Mouse (Mus musculus) liver, adult 2 months (tissue): ENCODE measurements at regions not wholly inside any gene's neighbourhood (a gene's known extent, or its start where the extent isn't known, plus 50 kb on each side); places are given as distances from the start of the nearest gene placed in this dataset.

Experiments used
- CTCF ChIP-seq: fragments of 200-500 bp; IDR thresholded peaks from 2 replicates; pipeline ENCODE4 v1.5.1; 2011; ENCODE audit warnings: low read depth, low read length, control low read depth
- POLR2A ChIP-seq: fragments of 200-500 bp; IDR thresholded peaks from 2 replicates; pipeline ENCODE4 v1.6.1; 2011; ENCODE audit warnings: low read length, control low read depth; ENCODE audit not compliant: insufficient read depth; ENCODE audit errors: extremely low read depth

DNA sequence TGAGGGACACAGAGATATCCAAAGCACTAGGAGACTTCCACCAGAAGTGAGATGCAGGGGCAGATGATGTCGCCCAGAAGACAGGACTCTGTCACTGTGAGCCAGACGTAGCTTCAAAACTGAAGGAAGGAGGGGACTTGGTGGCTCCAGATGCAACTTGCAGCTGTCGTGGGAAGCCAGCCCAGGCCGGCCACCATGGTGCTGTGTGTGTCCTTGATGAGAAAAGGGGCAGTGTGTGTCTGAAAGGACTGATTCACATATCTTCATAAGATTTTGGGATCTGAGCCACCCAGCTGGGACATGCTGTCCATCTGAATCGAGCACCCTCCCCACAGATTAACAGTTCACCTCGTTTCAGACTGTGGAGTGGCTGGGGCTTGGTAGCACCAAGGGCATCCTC lies 226.2 kb downstream of the Rpl10-ps3 start:
- TF ChIP-seq CTCF = no peak
- TF ChIP-seq POLR2A = no peak
